Mouse (Mus musculus) embryo, embryonic 11.5 days (tissue): ENCODE results near the gene March7.

Experiments
- DNase-seq: peaks from one replicate; pipeline ENCODE4 v3.0.0-alpha.2; 2012; ENCODE audit warnings: low read depth, low spot score

March7 gene

DNA sequence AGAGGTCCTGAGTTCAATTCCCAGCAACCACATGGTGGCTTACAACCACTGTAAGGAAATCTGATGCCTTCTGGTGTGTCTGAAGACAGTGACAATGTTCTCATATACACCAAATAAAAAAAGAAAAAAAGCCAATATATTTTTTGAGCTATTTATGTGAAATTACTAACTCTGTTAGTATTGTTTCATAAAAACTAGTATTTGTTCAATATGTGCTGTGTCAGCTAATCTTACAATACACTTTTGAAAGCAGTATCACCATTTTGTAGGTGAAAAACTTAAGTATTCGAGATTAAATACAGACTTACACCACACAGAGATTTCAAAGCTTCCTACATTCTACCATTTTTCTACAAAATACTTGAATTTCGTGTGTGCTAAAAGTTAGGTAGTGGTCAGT, 5.0 kb downstream of the March7 start:
- no peak for DNase-seq

DNA sequence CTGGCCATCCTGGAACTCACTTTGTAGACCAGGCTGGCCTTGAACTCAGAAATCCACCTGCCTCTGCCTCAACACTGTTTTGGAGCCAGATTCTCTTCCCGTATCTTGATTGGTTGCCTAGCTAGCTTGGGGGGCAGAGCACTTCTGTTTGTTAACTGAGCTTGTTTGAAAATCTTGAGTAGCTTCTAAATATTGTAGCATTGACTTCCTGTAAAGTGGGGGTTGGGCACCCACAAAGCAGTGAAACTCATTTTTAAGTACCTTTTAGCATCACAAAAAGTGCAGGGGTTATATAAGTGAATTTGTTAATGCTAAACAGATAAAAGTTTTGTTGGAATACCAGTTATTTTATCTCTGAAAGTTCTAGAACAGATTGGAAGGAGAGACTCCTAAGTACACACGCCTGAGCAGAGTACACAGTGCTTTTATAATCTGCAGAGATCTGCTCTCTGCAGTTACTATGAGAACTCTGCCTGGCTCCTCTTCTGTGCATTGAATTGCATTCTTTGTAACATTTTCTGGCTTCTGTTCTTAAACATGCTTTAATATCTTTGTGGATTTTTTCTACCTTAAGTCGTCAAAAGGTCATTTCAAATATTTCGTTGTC, 7.0 kb downstream of the March7 start:
- no peak for DNase-seq

DNA sequence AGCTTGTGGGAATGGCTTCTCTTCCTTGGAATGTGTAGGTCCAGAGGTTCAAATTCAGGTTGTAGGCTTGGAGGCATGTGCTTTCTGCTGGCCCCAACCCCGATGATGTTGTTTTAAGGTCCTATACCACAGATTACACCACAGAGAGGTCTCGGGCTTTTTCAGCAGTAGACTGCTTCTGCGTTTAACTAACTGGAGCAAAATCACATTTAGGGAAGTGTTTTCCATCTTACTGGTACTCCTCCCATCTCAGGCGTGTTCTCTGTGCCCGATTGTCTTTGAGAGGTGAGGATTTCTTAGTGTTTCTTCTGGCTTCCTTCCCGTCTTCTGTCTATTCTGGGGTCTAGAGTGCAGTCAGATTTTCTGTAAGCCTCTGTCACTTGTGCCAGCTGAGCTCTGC, 7.9 kb downstream of the March7 start:
- DNase-seq, result no peak

DNA sequence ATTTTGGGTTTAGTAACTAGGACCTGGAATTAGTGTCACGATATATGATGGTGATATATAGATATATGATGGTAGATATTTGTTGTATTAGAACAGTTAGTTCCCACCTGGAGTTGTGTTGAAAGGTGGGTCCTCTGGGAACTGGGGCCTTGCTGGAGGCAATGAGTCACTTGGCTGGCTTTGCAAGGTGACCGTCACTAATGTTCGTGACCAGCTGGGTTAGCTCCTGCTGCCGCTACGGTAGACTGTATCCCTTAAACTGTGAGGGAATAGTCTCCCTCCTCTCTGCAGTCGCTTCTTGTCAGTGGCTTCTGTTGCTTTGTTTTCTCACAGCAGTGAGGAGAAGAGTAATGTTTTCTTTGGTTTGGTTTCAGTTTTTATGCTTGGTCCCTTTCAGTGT, 11.5 kb downstream of the March7 start:
- DNase-seq, result no peak

DNA sequence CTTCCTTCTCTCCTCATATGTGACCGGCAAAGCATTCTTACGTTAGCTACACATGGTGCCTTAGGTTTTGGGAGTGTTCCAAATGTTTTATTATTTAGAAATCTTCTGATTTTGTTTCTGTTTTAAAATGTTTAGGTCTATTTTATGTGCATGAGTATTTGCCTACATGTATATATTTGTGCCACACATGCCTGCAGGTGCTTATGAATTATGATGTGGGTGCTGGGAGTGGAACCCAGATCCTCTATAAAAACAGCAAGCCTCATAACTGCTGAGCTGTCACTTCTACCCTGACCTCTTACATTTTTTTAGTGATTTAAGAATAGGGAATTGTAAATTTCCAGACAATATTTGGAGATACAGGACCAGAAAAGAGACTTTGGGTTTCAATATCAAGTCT, 12.3 kb downstream of the March7 start:
- DNase-seq, result no peak

DNA sequence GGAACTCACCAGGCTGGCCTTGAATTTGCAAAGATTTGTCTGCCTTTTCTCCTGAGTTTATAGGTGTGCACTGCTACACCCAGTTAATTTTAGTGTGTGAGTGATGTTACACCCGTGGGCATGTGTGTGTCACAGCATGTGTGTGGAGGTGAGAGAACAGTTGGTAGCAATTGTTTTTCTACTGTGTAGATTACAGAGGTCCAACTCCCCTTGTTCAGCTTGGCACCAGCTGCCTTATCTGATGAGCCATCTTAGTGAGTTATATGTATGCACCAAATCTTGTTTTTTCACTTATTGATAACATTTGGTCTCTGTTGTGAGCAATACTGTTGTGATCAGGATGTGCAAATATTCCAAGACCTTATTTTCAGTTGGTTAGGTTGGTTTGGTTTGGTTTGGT, 13.8 kb downstream of the March7 start:
- no peak for DNase-seq

DNA sequence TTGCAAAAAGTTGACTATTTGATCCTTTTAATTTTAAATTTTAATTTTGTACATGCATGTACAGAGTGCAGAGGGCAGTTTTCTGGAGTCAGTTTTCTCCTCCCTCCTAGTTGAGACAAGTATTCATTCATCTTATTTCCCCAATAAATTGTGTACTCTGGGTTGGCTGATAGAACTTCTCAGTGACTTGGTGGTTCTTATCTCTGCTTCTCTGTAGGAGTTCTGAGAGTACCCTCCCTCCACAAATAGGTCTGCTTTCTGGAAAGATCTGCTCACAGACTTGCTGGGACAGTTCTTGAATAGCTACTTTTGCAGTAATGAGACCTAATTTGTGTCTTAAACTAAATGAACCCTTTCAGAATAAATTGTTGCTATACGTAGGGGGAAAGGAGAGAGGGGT, 18.8 kb downstream of the March7 start:
- no peak for DNase-seq

DNA sequence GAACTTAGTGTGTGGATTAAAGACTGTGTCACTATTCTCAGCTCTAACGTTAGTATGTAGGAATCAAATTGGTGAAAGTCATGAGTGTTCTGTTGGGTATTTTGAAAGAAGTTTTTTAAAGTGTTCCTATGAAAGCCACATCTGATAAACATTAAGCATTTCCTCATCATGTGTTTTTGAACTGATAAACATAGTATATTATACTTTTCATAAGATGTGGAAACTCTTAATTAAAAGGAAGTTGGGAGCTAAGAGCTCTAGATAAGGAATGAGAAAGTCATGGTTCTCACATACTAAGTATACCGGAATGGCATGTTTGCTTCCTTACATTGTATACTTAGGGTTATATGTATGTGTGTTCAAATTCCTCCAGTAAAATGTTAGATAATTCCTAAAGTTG, 20.7 kb downstream of the March7 start:
- no peak for DNase-seq

DNA sequence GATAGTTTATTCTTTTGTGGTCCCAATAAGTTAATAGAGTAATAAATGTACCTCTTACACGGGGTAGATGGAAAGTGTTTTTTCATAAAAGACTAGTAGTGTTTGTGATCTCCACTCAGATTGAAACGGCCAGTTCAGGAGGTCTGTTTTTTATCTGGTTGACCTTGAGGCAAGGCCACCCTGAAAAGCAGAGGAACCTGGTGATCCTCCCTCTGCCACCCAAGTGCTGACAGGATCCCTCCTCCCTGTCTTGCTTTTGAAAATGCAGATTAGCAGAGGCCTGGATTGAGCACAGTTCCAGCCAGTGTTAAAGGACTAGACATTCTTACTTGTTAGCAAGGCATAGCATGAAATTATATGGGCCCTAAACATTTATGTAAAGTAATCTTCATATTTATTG, 23.5 kb downstream of the March7 start:
- DNase-seq, result no peak

DNA sequence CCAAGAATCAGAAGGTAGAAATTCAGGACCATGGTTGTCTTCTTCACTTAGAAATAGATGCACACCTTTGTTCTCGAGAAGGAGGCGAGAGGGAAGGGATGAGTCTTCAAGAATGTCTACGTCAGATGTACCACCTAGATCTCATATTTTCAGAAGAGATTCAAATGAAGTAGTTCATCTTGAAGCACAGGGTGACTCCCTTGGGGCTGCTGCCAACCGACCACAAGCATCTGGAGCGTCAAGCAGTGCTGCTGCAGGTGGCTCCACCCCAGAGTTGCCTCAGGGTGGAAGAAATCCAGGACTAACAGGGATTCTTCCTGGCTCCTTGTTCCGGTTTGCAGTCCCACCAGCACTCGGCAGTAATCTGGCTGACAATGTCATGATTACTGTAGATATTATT, 24.8 kb downstream of the March7 start:
- DNase-seq, result no peak

DNA sequence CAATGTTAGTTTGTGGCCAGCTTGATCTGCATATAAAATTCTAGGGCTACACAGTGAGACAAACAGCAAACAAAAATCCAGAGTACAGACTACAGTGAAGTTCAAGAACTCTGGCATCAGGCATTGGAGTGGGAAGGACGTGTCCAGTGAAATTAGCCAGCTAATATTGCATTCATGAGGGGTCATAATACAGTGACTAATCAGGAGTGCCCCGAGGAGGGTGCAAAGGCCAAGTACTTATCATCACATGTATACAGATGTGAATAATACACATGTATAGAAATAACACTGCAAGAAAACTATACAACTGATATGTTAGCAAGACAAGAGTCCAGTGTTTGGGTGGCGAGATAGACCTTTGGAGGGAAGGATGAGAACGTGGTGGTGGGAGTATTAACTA, 43.1 kb downstream of the March7 start:
- DNase-seq, result no peak

DNA sequence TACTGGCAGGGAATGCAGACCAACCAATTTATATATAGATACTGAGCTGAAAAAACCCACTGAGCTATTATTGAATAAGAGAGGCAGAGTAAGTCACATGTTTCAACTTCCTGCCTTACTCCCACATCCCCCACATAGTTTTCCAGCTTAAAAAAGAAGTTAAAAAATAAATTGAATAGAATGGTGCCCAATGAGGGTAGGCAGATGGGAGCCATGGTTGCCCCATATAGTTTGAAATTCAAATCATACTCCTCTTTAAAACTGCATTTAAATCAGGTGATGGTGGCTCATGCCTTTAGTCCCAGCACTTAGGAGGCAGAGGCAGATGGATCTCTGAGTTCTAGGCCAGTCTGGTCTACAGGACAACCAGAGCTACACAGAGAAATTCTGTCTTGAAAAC, 43.8 kb downstream of the March7 start:
- DNase-seq, result no peak

DNA sequence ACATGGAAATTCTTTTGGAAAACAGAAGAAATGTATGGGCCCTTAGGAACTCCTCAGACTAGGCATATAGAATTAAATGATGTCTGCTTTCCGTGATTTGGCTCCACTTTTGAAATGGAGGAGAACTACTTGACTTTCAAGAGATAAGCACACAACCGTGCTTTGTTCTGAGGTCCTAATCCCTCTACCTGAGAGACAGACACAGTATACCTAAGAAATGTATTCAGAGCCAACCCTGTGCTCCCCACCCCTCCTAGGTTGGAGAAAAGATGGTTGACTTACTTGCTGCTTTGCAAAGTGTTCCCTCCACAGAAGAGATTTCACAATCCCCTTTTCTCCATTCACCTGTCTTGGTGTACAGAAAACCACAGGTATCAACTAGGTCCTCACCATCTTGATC, 47.1 kb downstream of the March7 start:
- DNase-seq, result no peak

DNA sequence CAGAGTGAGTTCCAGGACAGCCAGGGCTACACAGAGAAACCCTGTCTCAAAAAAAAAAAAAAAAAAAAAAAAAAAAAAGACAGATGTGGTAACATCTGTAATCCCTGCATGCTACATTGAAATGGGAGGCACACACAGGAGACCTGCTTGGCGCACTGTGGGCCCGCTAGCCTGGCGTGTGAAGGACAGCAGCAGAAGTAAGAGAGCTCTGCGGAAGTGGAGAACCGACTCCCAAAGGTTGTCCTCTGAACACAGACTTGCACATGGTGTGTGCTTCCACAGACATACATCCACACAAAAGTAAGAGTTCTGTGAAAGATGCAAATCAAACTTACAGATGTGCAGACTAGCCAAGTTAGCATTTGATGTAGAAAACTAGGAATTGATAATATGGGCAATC, 49.5 kb downstream of the March7 start:
- no peak for DNase-seq

DNA sequence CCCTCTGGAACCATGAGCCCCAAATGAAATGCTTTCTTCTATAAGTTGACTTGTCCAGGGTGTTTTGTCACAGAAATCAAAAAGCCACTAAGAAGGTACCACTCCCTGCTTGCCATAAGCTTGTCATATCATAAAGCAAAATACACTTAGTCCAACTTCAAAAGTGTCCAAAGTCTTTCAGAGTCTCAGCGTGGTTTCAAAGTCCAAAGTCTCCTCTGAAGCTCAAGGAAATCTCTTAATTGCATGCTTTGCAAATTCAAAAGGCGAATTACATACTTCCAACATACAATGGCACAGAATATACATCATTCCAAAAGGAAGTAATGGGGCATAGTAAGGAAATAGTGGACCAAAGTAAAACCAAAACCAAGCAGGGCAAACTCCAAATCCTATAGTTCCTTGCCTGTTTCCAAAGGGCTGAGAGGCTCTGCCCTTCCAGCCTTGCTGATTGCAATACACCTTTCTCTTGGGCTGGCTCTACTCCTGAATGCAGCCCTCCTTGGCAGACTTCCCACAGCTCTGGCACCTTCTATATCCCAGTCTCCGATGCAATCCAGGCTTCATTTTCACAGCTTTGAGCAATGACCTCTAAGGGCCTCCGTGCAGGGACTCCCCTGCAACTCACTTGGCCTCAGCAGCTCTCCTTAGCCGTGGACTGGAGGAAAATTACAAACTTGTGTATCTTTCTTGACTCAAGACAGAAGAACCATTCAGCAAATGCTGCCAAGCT, 51.1 kb downstream of the March7 start:
- no peak for DNase-seq

DNA sequence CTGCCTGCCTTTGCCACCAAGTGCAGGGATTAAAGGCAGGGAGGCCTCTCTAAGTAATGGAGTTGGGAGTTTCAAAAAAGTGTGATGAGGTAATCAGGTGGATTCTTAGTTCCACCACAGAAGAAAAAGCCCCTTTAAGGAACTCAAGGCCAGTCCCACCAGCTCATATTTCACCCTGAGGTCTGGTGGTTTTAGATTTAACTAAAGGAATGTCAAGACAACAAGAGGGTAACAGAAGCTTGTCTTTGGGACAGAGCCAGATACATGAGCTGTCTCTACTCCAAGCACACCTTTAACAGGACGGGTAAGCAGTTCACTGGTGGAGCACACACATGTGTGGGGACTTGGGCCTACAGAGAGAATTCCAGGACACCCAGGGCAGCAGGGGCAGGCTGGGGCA, 57.9 kb downstream of the March7 start:
- no peak for DNase-seq

DNA sequence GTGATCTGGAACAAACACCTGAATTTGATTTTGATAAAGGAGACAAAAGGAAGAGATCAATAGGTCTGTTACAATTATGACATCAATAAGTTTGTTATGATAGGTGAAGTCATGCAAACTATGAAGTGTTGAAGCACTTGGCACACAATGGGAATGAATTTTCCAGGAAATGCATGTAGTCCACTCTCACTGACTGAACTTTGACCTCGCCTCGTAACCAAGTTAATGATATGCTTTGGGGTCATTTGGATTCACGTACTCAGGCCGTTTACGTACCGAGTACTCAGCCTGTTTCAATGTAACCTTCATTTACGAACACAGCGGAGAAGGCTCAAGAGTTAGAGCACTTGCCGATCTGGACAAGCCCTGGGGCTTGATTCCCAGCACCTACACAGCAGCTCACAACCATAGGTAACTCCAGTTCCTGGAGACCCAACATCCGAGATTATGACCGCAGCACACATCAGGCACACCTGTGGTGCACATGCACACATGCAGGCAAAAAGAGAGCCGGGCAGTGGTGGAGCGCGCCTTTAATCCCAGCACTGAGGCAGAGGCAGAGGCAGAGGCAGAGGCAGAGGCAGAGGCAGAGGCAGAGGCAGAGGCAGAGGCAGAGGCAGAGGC, 60.3 kb downstream of the March7 start:
- DNase-seq, result no peak

DNA sequence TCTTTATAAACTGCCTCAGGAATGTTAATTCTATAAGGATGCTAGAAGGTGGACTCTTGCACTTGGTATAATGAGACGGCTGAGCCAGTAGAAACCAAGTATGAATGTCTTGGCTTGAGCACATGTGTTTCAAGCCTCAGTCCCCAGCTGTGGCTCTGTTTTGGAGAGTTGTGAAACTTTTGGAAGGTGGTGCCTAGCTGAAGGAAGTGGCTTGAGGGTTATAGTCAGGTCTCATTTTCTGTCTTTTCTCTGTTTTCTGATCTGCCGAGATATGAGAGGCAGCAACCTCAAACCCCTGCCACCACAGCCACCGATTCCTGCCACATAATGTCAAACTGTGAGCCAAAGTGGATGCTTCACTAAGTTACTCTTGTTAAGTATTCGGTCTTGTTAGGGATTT, 68.9 kb downstream of the March7 start:
- no peak for DNase-seq

DNA sequence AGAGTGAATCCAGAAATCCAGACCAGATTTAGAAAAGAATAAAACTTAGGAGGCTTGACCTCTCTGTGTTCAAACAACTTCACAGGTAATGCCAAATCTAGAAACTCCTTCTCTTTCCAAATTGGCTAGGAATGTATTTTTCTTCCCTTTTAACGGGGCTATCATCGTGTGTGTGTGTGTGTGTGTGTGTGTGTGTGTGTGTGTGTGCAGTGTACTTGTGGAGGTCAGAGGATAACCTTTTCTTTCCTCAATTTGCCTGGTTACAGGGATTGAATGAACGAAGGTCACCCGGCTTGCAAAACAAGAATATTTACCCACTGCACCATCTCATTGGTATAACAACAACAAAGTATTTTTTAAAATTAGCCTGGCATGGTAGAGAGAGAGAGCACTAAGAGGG, 72.9 kb downstream of the March7 start:
- DNase-seq, result no peak

DNA sequence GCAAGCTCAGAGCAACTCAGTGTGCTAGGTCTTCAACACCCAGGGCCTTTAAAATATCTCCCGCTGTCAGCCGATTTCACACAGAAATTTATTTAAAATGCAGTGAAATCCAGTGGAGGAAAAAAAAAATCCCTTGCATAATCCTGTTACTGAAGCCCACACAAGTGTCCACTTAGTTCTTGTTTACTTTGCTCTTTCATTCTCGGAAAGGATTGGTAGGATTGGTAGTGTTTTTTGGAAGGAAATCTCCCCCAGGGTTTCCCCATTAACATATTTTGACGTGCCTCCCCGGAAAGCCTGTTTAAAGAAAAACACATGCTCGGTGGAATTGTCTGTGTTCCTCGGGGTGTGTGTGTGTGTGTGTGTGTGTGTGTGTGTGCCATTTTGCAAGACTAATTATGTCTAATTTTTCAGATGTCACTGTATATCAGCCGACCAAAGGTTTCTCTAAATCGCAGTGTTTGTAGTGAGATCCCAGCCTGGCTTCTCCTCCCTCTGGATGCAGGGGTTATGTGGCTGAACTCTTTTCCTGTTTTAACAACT, 73.6 kb downstream of the March7 start:
- DNase-seq, result no peak

DNA sequence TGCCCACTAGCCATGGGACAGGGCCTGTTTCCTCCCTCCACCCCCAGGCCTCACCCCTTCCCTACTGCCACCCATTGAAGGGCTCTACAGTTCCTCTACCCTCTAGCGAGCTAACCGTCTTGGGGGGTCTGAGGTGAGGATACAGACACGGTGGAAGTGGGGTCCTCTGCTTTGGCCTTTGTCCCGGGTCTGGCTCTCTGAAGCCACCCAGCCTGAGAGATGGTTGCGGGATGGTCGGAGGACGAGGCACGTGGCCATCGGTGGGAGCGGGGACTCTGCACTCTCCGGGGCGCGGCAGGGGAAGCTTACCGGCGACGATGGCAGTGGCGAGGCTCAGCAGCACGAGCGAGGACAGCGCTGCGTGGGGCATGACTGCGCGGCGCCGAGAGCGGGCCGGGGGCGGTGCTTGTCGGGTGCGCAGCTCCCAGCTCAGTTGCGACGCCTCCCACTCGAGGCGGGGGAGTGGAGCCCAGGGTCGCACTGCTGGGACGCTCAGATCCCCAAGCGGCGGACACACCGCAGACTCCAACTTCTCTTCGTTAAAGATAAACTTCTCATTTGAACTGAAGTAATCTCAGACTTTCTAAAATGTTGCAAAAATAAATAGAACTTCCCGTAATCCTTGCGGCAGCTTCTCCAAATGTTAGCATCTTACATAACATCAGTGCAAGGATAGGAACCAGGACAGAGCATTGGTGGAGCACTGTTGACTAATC, 74.2 kb downstream of the March7 start:
- DNase-seq, result peak; percentile 22

DNA sequence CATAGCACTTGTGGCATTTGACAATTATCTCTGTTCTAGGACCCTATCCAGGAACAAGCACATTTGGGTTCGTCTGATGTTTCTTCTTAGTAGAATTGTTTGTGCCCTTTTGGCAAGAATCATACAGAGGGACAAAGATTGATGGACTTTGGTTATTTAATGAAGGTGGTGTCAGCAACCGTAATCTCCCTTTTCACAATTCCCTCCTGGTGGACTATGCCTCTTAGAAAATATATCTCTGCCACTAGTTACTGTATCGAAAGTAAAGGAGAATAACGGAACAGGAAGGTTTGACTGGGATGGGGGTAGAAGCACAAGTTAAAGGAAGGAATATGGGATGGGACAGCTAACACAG, 74.8 kb downstream of the March7 start, which contains the start of gene Cd302:
Gene Cd302, minus strand, starts transcription at position 22 of the 355 bp plus-strand sequence.
- DNase-seq, result no peak
